Mouse (Mus musculus): ENCODE results near the gene Mrpl53.

Gene Mrpl53

DNA sequence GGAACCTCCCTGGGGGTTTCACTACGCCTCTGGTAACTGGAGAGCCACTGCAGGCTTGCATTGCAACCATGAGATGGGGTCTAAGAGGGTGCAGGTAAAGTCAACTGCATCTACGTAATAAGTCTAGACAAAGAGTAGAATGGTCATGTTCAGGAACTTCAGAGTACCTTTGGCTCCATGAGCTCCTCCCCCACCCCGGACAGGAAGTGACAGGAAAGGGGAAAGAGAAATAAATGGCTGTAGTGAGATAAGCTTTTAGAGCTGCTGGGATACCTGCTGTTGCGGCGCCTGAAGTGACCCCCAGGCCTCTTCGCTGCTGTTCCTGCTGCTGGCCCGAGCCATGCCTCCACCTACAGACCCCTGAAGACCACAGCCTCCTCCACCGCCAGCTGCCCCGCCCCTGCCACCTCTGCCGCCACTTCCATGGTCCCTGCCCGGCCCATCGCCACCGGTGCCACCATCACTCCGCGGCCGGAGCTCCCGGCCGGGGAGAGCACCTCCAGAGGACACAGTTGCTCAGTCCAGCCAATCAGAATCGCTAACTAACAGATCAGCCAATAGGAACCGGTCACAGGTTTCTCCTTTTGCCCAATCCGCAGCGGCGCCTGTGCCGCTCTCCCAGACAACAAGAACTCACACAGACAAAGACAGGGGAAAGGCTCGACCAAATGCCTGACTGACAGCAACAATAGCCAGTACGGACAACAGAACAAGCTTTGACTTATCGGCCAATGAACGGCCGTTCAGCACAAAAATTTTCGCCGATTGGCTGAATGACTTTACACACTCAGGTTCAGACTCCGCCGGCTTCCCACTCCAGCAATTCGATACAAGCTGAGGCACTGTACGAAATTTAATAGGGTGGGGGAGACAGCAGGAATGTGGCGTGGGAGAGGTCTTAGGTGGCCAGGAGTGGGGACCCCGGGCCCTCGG lies 12.4 kb downstream of the Mrpl53 start, which contains the start of gene Wbp1:
TSS of gene Wbp1 (minus strand) at position 630 of the 933 bp plus-strand sequence.
- intact Hi-C loops (cut with DNase I), result loop anchor here (5.0 kb wide), 1 partner anchor 36 kb away; the partner anchor contains the start of genes 1700003E16Rik and Wdr54

DNA sequence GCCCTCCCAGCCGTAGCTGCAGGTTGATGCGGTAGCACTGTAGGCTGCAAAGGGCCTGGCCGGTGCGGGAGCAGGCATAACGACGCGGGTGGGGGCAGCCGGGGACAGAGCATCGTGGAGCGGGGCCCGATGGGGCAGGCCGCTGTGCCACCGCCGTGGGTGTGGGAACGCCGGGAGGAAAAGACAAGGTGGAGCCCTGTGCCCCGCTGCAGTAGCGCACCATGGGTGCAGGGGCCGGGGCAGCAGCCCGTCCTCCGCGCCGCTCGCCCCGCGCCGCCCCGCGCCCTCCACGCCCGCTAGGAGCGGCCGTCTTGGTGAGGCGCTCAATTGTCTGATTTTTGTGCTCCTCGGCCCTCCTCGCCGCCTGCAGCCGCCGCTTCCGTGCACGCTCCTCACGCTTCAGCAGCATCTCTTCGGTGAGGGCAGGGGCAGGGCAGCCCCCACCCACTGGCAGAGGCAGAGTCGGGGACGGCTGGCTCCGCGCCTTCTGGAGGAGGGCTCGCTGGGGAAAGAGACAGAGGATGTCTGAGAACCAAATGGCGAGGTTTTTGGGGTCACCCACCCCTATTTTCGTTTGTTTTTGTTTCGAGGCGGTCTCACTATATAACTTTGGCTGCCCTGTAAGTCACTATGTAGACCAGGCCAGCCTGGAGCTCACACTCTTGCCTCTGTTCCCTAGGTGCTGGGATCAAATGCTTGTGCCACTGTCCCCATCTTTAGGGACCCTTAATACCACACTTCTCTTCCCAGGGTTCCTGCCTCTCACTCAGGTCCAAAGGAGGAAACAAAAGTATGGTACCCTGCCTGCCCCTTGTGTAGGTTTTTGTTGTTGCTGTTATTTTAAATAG lies 13.2 kb downstream of the Mrpl53 start:
- intact Hi-C loops (cut with DNase I), result loop anchor here (5.0 kb wide), 1 partner anchor 35 kb away; the partner anchor contains the start of genes 1700003E16Rik and Wdr54

- intact Hi-C loops (cut with DNase I), result loop anchor here (5.0 kb wide), 1 partner anchor 34 kb away; the partner anchor contains the start of genes 1700003E16Rik and Wdr54
Measured at GRCm38 (mm10) chr6:83122961-83123360, 14.1 kb downstream of the Mrpl53 start.

GRCm38 (mm10) chr6:83124851-83125312 lies 16.0 kb downstream of the Mrpl53 start:
- intact Hi-C loops (cut with DNase I), result loop anchor here (5.0 kb wide), 1 partner anchor 32 kb away; the partner anchor contains the start of genes 1700003E16Rik and Wdr54

- intact Hi-C loops (cut with DNase I), result no loop called here
Measured at GRCm38 (mm10) chr6:83125331-83125730, 16.5 kb downstream of the Mrpl53 start, which contains the start of gene Ino80b. Gene Ino80b, minus strand, starts transcription at chr6:83125431.

- intact Hi-C loops (cut with DNase I), result no loop called here
Measured at GRCm38 (mm10) chr6:83127419-83127818, 18.6 kb downstream of the Mrpl53 start.

DNA sequence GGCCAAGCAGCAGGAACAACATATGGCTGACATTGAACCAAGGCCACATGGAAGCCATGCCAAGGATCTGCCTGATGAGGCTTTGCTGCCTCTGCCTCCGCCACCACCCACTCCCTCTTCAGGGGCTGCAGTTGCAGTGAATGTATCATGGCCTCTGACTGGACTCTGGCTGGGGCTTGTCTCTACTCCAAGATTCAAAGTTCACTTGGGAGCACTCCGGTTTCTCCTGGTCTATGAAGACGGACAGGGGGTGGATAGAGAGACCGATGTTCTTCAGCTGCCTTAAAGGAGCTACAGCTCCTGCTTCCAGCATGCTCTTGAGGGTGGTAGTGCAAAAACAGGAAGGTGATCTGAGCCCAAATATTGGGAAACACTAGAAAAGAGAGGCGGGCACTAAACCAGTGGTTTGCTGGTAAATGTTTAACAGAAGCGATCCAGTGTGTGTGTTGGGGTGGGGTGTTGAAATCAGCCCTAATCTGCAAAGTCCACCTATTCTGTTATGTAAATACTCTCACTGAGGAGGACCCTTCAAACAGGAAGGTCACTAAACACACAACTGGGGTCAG lies 22.7 kb downstream of the Mrpl53 start:
- intact Hi-C loops (cut with DNase I), result no loop called here

GRCm38 (mm10) chr6:83132176-83132919 lies 23.5 kb downstream of the Mrpl53 start:
- intact Hi-C loops (cut with DNase I), result no loop called here

- intact Hi-C loops (cut with DNase I), result no loop called here
Measured at GRCm38 (mm10) chr6:83134226-83134625, 25.4 kb downstream of the Mrpl53 start.

DNA sequence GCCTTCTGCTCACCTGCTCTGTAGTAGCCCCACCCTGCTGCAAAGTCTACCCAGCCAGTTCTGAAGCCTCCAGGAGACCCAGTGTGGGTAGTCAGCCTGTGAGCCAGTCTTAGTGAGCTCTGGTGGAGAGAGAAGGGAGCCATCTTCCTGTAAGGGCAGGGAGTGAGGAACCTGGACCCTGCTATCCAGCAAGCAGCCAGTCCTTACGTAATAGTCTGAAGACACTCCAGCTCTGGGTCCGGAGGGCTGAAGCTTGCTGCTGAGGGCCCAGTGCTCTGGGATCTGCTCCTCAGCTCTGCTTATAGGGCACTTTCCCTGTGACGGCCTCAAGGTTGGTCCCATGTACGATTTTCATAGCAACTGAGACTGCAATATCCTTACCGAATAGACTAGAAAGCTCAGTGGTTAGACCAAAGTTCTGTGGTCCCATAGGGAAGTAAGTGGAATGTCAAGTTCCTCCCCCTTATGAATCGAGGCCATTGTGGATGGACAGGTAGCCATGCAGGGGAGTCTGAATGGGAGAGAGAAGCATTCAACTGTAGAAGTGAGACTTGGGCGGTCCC lies 26.2 kb downstream of the Mrpl53 start, which contains the start of gene Rtkn:
TSS of gene Rtkn (plus strand) at position 513 of the 563 bp plus-strand sequence.
- intact Hi-C loops (cut with DNase I), result no loop called here

DNA sequence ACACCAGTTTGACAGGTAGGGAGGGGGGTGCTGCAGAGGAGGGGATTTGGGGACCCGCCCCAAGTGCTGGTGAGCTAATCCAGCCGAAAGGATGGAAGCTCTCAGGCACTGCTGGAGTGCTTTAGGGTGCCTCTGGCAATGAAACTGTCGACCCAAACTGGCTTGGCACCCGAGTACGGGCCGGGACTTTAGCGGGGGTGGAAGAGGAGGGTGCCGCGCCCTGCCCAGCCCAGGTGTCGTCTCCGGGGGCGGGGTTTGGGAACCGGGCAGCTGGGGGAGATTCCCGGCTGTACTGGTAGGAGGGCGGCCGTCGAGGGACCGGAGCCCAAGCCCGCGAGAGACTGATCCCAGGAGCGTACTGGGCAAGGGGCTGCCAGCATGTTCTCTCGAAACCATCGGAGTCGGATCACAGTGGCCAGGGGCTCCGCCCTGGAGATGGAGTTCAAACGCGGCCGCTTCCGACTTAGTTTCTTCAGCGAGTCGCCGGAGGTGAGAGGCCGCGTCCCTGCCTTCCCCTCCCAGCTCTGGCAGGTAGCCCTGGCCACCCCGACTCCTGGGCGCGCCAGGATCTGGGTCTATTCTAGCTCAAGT lies 26.8 kb downstream of the Mrpl53 start:
- intact Hi-C loops (cut with DNase I), result no loop called here

GRCm38 (mm10) chr6:83136291-83136880 lies 27.5 kb downstream of the Mrpl53 start:
- intact Hi-C loops (cut with DNase I), result no loop called here

DNA sequence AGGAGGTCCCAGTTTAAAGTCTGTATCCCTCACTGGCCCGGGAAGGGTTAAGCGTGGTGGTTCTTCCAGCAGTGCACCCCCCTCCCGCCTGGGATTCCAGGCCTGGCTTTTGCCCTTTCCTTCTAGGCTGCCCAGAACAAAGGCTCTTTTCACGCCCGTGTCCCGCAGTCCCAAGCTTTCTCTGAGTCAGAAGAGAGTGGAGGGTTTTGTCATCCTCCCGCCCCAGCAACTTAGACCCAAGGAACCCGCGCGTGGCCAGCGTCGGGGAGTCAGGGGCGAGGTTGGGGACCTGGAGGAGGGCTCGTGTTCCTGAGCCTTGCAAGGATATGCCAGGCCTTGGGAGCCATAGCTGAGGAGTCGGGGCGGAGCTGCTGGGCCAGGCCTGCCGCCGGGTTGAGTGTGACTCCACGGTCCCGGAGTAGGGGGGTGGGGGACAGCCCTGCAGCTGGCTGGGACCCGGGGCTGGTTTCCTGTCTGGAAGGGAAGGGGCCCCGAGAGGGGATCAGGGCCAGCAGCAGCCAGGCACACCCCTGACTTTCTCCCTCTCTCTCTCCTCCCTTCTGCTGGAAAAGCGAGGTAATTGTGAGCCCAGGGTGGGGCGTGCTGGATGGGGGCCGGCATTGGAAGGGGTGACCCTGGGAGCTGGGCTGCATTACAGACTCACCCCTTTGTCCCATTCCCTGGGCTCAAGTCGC lies 28.2 kb downstream of the Mrpl53 start:
- intact Hi-C loops (cut with DNase I), result no loop called here

DNA sequence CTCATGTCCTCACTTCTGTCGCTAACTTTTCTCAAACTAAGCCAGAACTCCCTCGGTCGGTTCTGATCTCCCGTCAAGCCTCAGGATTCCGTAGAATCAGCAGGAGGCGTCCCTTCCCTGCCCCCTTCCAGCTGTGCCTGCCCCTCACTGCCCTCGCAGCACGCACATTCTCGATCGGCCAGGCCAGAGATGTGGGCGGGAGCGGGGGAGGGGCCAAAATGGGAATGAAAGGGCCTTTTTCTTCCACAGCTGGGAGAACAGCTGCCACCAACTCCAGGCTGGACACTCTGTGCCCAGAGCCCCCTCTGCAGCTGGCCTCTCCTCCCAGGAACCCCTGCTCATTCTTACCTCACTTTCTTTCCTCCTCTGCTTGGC lies 28.7 kb downstream of the Mrpl53 start:
- intact Hi-C loops (cut with DNase I), result no loop called here

GRCm38 (mm10) chr6:83138056-83138455 lies 29.2 kb downstream of the Mrpl53 start:
- intact Hi-C loops (cut with DNase I), result no loop called here

GRCm38 (mm10) chr6:83140044-83140443 lies 31.2 kb downstream of the Mrpl53 start:
- intact Hi-C loops (cut with DNase I), result no loop called here

GRCm38 (mm10) chr6:83141636-83142035 lies 32.8 kb downstream of the Mrpl53 start:
- intact Hi-C loops (cut with DNase I), result no loop called here

GRCm38 (mm10) chr6:83142211-83142731 lies 33.4 kb downstream of the Mrpl53 start:
- intact Hi-C loops (cut with DNase I), result no loop called here

Data from adrenal gland (tissue).